In genomic region chr17:27393432-27393831, GRCm38 (mm10) we compare ENCODE assay signal across 12 mouse cellular contexts.
DNase-seq lines count a peak whose midpoint lies in the region; ATAC-seq and TF ChIP-seq lines count a peak whose summit lies in the region.
"Had no signal": no experiment of that assay in that cellular context is flagged by ENCODE, and none has a peak within 500 bp of the region (broad histone marks: within the 10 kb centered on the region; RNA-seq: fewer than 3 reads in every experiment).

No protein-coding gene starts in this region.

- ATAC-seq in hindbrain, embryonic 16.5 days, result no peak
- ATAC-seq in midbrain, postnatal 0 days (ENCODE audit: low FRiP score), result no peak
- ATAC-seq in forebrain, embryonic 15.5 days (replicated peaks), result no peak

- peak; percentile 17 for DNase-seq in hindbrain, embryonic 10.5 days (ENCODE audit: low spot score)
- DNase-seq in retina, embryonic 14.5 days (ENCODE audit: low spot score), result peak; percentile 37
- DNase-seq in retina, postnatal 1 day, result no peak
- no peak for DNase-seq in midbrain, postnatal 0 days (ENCODE audit: low spot score)
- no peak for DNase-seq in gastrocnemius, postnatal 10 days
- DNase-seq: kidney, adult 9 months had no signal

- no peaks in the 10 kb centered on the region for H3K9me3 ChIP-seq in hindbrain, embryonic 10.5 days
- no peaks in the 10 kb centered on the region for H3K9me3 ChIP-seq in hindbrain, embryonic 16.5 days (ENCODE audit: control insufficient read depth, low read length)
- no peaks in the 10 kb centered on the region for H3K9me3 ChIP-seq in midbrain, postnatal 0 days (ENCODE audit: low read length)
- no peaks in the 10 kb centered on the region for H3K9me3 ChIP-seq in forebrain, embryonic 15.5 days
- H3K9me3 ChIP-seq: liver, embryonic 15.5 days had no signal

- 87% methylated on average over 4 of the region's 4 CpGs for WGBS in hindbrain, embryonic 10.5 days
- WGBS in hindbrain, embryonic 16.5 days, result 87% methylated on average over 4 of the region's 4 CpGs
- WGBS in midbrain, postnatal 0 days, result 89% methylated on average over 4 of the region's 4 CpGs
- WGBS in forebrain, embryonic 15.5 days, result 88% methylated on average over 4 of the region's 4 CpGs

- no peak for TF ChIP-seq POLR2A in embryonic fibroblast, embryonic 13.5 days (IDR thresholded peaks at IDR 0.05; ENCODE audit: low read depth, low read length)

- H3K9ac ChIP-seq in hindbrain, embryonic 16.5 days (ENCODE audit: low read depth, low read length), result no peak overlapping the region
- H3K9ac ChIP-seq in midbrain, postnatal 0 days (replicated peaks; ENCODE audit: low read length, poor library complexity, severe bottlenecking), result no peak overlapping the region
- H3K9ac ChIP-seq in forebrain, embryonic 15.5 days (replicated peaks), result no peak overlapping the region
- H3K9ac ChIP-seq: liver, embryonic 15.5 days had no signal

- no peaks in the 10 kb centered on the region for H3K27me3 ChIP-seq in hindbrain, embryonic 10.5 days (ENCODE audit: insufficient read depth, poor library complexity, severe bottlenecking)
- H3K27me3 ChIP-seq in hindbrain, embryonic 16.5 days (replicated peaks; ENCODE audit: control insufficient read depth, insufficient read depth, low read length), result no peaks in the 10 kb centered on the region
- no peaks in the 10 kb centered on the region for H3K27me3 ChIP-seq in midbrain, postnatal 0 days (ENCODE audit: insufficient read depth, low read length)
- no peaks in the 10 kb centered on the region for H3K27me3 ChIP-seq in forebrain, embryonic 15.5 days
- H3K27me3 ChIP-seq: liver, embryonic 15.5 days had no signal

- TF ChIP-seq CTCF in embryonic fibroblast, embryonic 13.5 days (IDR thresholded peaks at IDR 0.05; ENCODE audit: borderline replicate concordance, insufficient read depth, low read length), result peak; percentile 8; the same call in 1 of the 2 replicates
- TF ChIP-seq CTCF in midbrain, postnatal 0 days (IDR thresholded peaks at IDR 0.05), result peak; percentile 55

- no peak overlapping the region for H3K4me2 ChIP-seq in hindbrain, embryonic 16.5 days (ENCODE audit: low read length)
- no peak overlapping the region for H3K4me2 ChIP-seq in midbrain, postnatal 0 days (ENCODE audit: low read depth, low read length, poor library complexity, severe bottlenecking)
- H3K4me2 ChIP-seq in forebrain, embryonic 15.5 days (replicated peaks), result no peak overlapping the region
- H3K4me2 ChIP-seq: liver, embryonic 15.5 days had no signal

- H3K27ac ChIP-seq in hindbrain, embryonic 10.5 days, result peak overlapping the region; percentile 70
- H3K27ac ChIP-seq in hindbrain, embryonic 16.5 days (ENCODE audit: low read depth, low read length), result no peak overlapping the region
- no peak overlapping the region for H3K27ac ChIP-seq in embryonic fibroblast, embryonic 13.5 days (ENCODE audit: insufficient read depth, low read length)
- no peak overlapping the region for H3K27ac ChIP-seq in midbrain, postnatal 0 days (ENCODE audit: low read depth, low read length)
- no peak overlapping the region for H3K27ac ChIP-seq in forebrain, embryonic 15.5 days (replicated peaks)
- H3K27ac ChIP-seq: liver, embryonic 15.5 days had no signal

- H3K4me1 ChIP-seq in hindbrain, embryonic 10.5 days (replicated peaks), result peaks cover 49% of the 10 kb centered on the region
- H3K4me1 ChIP-seq in hindbrain, embryonic 16.5 days (ENCODE audit: control insufficient read depth, insufficient read depth, low read depth, low read length), result peaks cover 11% of the 10 kb centered on the region
- no peaks in the 10 kb centered on the region for H3K4me1 ChIP-seq in embryonic fibroblast, embryonic 13.5 days (ENCODE audit: control insufficient read depth, insufficient read depth, low read length)
- peaks cover 11% of the 10 kb centered on the region; the same call in 1 of the 2 replicates for H3K4me1 ChIP-seq in midbrain, postnatal 0 days (ENCODE audit: insufficient read depth, low read length)
- H3K4me1 ChIP-seq in forebrain, embryonic 15.5 days, result peaks cover 26% of the 10 kb centered on the region
- H3K4me1 ChIP-seq: liver, embryonic 15.5 days had no signal

- H3K36me3 ChIP-seq in hindbrain, embryonic 10.5 days, result no peaks in the 10 kb centered on the region
- no peaks in the 10 kb centered on the region for H3K36me3 ChIP-seq in hindbrain, embryonic 16.5 days (ENCODE audit: control insufficient read depth, insufficient read depth, low read length)
- no peaks in the 10 kb centered on the region for H3K36me3 ChIP-seq in midbrain, postnatal 0 days (ENCODE audit: insufficient read depth, low read length)
- no peaks in the 10 kb centered on the region for H3K36me3 ChIP-seq in forebrain, embryonic 15.5 days
- H3K36me3 ChIP-seq: G1E; liver, embryonic 15.5 days had no signal

- no peak overlapping the region for H3K4me3 ChIP-seq in hindbrain, embryonic 10.5 days
- H3K4me3 ChIP-seq in hindbrain, embryonic 16.5 days (ENCODE audit: low read length), result no peak overlapping the region
- H3K4me3 ChIP-seq in embryonic fibroblast, embryonic 13.5 days (ENCODE audit: insufficient read depth, low read length), result no peak overlapping the region
- H3K4me3 ChIP-seq in midbrain, postnatal 0 days (ENCODE audit: low read depth, low read length), result no peak overlapping the region
- no peak overlapping the region for H3K4me3 ChIP-seq in forebrain, embryonic 15.5 days
- H3K4me3 ChIP-seq: erythroblast, embryonic 14.5 days; liver, embryonic 15.5 days had no signal

Comparison
In these comparisons a context has a peak if more than half of its experiments do, and no peak if none do; other contexts are left out.
1. DNase-seq: peak in hindbrain, embryonic 10.5 days (single experiment) and retina, embryonic 14.5 days (single experiment); none in retina, postnatal 1 day (single experiment), midbrain, postnatal 0 days (single experiment) and gastrocnemius, postnatal 10 days (single experiment).